Mouse (Mus musculus): Measurements from ENCODE around the gene Adgrl4. TPM values are rescaled to one million over a fixed set of nuclear protein-coding genes. Genes with fewer than 3 reads are reported as not detected.

The Adgrl4 gene
- polyA plus RNA-seq, 1 experiment from 2014 or later: 10.6 TPM

DNA sequence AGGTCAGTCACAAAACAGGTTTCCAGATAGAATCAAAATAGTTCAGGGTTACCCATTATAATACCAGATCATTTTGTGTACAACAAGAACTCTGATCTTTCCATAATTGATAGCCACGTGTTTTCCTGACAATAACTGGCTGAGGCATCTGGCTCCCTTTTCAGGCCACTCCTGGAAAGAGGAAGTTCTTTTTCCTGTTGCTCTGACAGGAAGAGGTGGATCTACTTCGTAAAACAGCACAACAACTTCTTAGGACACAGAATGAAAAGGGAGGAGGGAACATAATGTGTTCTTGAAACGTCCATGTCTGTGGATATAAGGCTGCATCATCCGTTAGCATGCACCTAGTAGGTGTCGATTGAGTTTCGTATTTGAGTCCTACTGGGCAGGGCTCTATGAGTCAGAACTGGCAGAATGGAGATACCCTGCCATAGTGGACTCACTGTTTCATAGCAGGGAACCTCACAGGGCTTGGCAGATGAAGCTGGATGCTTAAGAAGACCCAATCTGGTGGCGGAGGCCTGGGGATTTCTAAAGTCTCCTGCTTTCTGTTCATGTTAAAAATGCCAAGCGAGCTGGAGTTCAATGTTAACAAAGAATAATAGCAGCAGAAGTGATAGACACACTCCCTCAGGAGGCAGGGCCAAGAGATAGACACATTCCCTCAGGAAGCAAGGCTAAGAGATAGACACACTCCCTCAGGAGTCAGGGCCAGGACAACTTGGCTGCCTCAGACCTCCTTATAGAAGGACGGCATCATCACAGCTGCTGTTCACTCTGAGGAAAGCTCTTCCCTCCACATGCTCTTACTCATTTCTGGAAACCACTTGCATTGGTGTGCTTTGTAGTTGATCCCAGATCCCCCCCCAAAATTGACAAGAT, 13.1 kb upstream of the Adgrl4 start:
- 87% methylated on average over 9 of the region's 9 CpGs for WGBS

DNA sequence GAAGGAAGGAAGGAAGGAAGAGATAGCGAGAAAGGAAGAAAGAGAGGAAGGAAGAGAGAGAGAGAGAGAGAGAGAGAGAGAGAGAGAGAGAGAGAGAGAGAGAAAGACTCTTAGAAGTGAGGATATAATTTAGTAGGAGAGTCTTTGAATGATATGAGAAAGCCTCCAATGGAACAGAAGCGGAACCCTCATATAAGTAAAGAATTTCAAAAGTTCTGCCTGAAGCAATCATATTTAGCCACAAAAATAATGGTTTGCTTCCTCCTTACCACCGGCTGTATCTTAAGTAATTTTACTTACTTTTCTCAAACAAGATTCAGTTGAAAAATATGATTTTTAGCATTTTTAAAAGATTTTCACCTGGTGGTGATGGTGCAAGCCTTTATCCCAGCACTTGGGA, 7.6 kb upstream of the Adgrl4 start:
- no peaks in the 10 kb centered on the region for H3K27me3 ChIP-seq (ENCODE audit: control insufficient read depth, insufficient read depth, low read length)
- no peak overlapping the region for H3K9ac ChIP-seq (ENCODE audit: low read length)
- no peak overlapping the region for H3K4me2 ChIP-seq (ENCODE audit: low read depth)
- H3K4me1 ChIP-seq (ENCODE audit: control insufficient read depth, insufficient read depth, low read length): no peaks in the 10 kb centered on the region
- ATAC-seq (ENCODE audit: insufficient read depth, low FRiP score, low TSS enrichment) (no peak), DNase-seq (ENCODE audit: low spot score) (no peak)
- no peaks in the 10 kb centered on the region for H3K9me3 ChIP-seq (ENCODE audit: control insufficient read depth, low read length)
- WGBS: 95% methylated on average over 3 of the region's 3 CpGs
- no peak overlapping the region for H3K27ac ChIP-seq (ENCODE audit: low read depth, low read length)
- no peaks in the 10 kb centered on the region for H3K36me3 ChIP-seq (ENCODE audit: control insufficient read depth, insufficient read depth, low read length)
- no peak overlapping the region for H3K4me3 ChIP-seq (ENCODE audit: low read depth, low read length)

More for the DNA sequence above, 13.1 kb upstream of the Adgrl4 start:
- Histone ChIP-seq H3K4me1 (ENCODE audit: control insufficient read depth, insufficient read depth, low read length) (no peaks in the 10 kb centered on the region), H3K4me2 (ENCODE audit: low read depth) (no peak overlapping the region), H3K27ac (ENCODE audit: low read depth, low read length) (no peak overlapping the region), H3K9me3 (ENCODE audit: control insufficient read depth, low read length) (no peaks in the 10 kb centered on the region), H3K9ac (ENCODE audit: low read length) (no peak overlapping the region), H3K4me3 (ENCODE audit: low read depth, low read length) (no peak overlapping the region), H3K36me3 (ENCODE audit: control insufficient read depth, insufficient read depth, low read length) (no peaks in the 10 kb centered on the region), H3K27me3 (ENCODE audit: control insufficient read depth, insufficient read depth, low read length) (no peaks in the 10 kb centered on the region)
- ATAC-seq (ENCODE audit: insufficient read depth, low FRiP score, low TSS enrichment) (no peak), DNase-seq (ENCODE audit: low spot score) (no peak)

DNA sequence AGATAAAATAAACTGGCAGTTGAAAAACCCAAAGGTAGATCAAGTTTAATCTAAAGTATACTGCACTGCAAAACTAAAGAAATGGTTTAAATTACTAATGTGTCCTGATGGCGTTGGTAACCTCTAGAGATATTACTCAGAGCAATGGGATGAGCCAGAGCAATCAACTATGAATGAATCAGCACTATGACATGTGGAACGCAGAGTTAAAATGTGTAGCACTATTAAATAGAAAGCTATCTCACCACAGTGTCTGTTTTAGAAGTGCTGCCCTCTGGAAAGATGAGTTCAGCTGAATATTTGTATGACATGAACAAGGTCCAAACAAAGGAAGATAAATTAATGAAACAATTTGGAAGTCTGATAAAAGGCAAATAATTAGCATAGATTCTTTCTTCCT, 6.2 kb upstream of the Adgrl4 start:
- Histone ChIP-seq H3K4me2 (ENCODE audit: low read depth) (no peak overlapping the region), H3K4me1 (ENCODE audit: control insufficient read depth, insufficient read depth, low read length) (no peaks in the 10 kb centered on the region), H3K9me3 (ENCODE audit: control insufficient read depth, low read length) (no peaks in the 10 kb centered on the region), H3K9ac (ENCODE audit: low read length) (no peak overlapping the region), H3K27ac (ENCODE audit: low read depth, low read length) (no peak overlapping the region), H3K36me3 (ENCODE audit: control insufficient read depth, insufficient read depth, low read length) (no peaks in the 10 kb centered on the region), H3K4me3 (ENCODE audit: low read depth, low read length) (no peak overlapping the region), H3K27me3 (ENCODE audit: control insufficient read depth, insufficient read depth, low read length) (no peaks in the 10 kb centered on the region)
- ATAC-seq (ENCODE audit: insufficient read depth, low FRiP score, low TSS enrichment): no peak
- DNase-seq (ENCODE audit: low spot score): no peak
- 83% methylated on average over 2 of the region's 2 CpGs for WGBS

- Histone ChIP-seq H3K9me3 (ENCODE audit: control insufficient read depth, low read length) (no peaks in the 10 kb centered on the region), H3K36me3 (ENCODE audit: control insufficient read depth, insufficient read depth, low read length) (no peaks in the 10 kb centered on the region), H3K4me2 (ENCODE audit: low read depth) (no peak overlapping the region), H3K9ac (ENCODE audit: low read length) (no peak overlapping the region), H3K27ac (ENCODE audit: low read depth, low read length) (no peak overlapping the region), H3K27me3 (ENCODE audit: control insufficient read depth, insufficient read depth, low read length) (no peaks in the 10 kb centered on the region), H3K4me1 (ENCODE audit: control insufficient read depth, insufficient read depth, low read length) (peaks cover 4% of the 10 kb centered on the region; the same call in 1 of the 2 replicates), H3K4me3 (ENCODE audit: low read depth, low read length) (no peak overlapping the region)
- ATAC-seq (ENCODE audit: insufficient read depth, low FRiP score, low TSS enrichment) (no peak), DNase-seq (ENCODE audit: low spot score) (no peak)
- WGBS: 83% methylated on average over 5 of the region's 5 CpGs
Observed at GRCm38 (mm10) chr3:151438364-151438763, 677 bp downstream of the Adgrl4 start.

GRCm38 (mm10) chr3:151439976-151440375, 2.3 kb downstream of the Adgrl4 start:
- H3K36me3 ChIP-seq (ENCODE audit: control insufficient read depth, insufficient read depth, low read length): no peaks in the 10 kb centered on the region
- ATAC-seq (ENCODE audit: insufficient read depth, low FRiP score, low TSS enrichment): no peak
- no peaks in the 10 kb centered on the region for H3K9me3 ChIP-seq (ENCODE audit: control insufficient read depth, low read length)
- no peaks in the 10 kb centered on the region for H3K27me3 ChIP-seq (ENCODE audit: control insufficient read depth, insufficient read depth, low read length)
- H3K27ac ChIP-seq (ENCODE audit: low read depth, low read length): no peak overlapping the region
- H3K9ac ChIP-seq (ENCODE audit: low read length): no peak overlapping the region
- DNase-seq (ENCODE audit: low spot score): no peak
- H3K4me2 ChIP-seq (ENCODE audit: low read depth): no peak overlapping the region
- peaks cover 4% of the 10 kb centered on the region; the same call in 1 of the 2 replicates for H3K4me1 ChIP-seq (ENCODE audit: control insufficient read depth, insufficient read depth, low read length)
- no peak overlapping the region for H3K4me3 ChIP-seq (ENCODE audit: low read depth, low read length)
- 66% methylated on average over 2 of the region's 2 CpGs for WGBS

DNA sequence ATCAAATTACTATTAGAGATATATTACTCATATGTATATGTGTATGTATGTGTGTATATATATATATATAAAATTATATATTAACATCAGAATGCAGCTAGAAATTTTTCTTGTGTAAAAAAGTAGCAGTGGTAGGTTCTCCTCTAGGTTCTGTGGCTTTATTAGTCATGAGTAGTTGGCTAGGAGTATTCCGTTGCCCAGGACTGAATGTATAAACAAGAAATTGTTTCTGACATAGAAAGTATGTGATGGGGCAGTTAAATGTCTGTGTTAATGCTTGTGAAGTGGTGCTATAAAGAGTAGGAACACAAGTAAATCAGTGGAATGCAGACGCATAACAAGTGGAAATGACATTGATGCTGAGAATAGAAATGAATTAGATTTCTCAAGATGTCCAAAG, 4.3 kb downstream of the Adgrl4 start:
- 90% methylated on average over 2 of the region's 2 CpGs for WGBS

GRCm38 (mm10) chr3:151443486-151443885, 5.8 kb downstream of the Adgrl4 start:
- H3K4me2 ChIP-seq (ENCODE audit: low read depth): no peak overlapping the region

More for the DNA sequence above, 4.3 kb downstream of the Adgrl4 start:
- Histone ChIP-seq H3K36me3 (ENCODE audit: control insufficient read depth, insufficient read depth, low read length) (no peaks in the 10 kb centered on the region), H3K4me3 (ENCODE audit: low read depth, low read length) (no peak overlapping the region), H3K9me3 (ENCODE audit: control insufficient read depth, low read length) (no peaks in the 10 kb centered on the region), H3K9ac (ENCODE audit: low read length) (no peak overlapping the region), H3K27me3 (ENCODE audit: control insufficient read depth, insufficient read depth, low read length) (no peaks in the 10 kb centered on the region), H3K27ac (ENCODE audit: low read depth, low read length) (no peak overlapping the region), H3K4me2 (ENCODE audit: low read depth) (no peak overlapping the region), H3K4me1 (ENCODE audit: control insufficient read depth, insufficient read depth, low read length) (peaks cover 4% of the 10 kb centered on the region; the same call in 1 of the 2 replicates)
- ATAC-seq (ENCODE audit: insufficient read depth, low FRiP score, low TSS enrichment) (no peak), DNase-seq (ENCODE audit: low spot score) (no peak)

GRCm38 (mm10) chr3:151444284-151444683, 6.6 kb downstream of the Adgrl4 start:
- Histone ChIP-seq H3K4me1 (ENCODE audit: control insufficient read depth, insufficient read depth, low read length) (no peaks in the 10 kb centered on the region), H3K4me2 (ENCODE audit: low read depth) (no peak overlapping the region), H3K4me3 (ENCODE audit: low read depth, low read length) (no peak overlapping the region), H3K27me3 (ENCODE audit: control insufficient read depth, insufficient read depth, low read length) (no peaks in the 10 kb centered on the region), H3K27ac (ENCODE audit: low read depth, low read length) (no peak overlapping the region), H3K9ac (ENCODE audit: low read length) (no peak overlapping the region), H3K36me3 (ENCODE audit: control insufficient read depth, insufficient read depth, low read length) (no peaks in the 10 kb centered on the region), H3K9me3 (ENCODE audit: control insufficient read depth, low read length) (no peaks in the 10 kb centered on the region)
- ATAC-seq (ENCODE audit: insufficient read depth, low FRiP score, low TSS enrichment) (no peak), DNase-seq (ENCODE audit: low spot score) (no peak)
- WGBS: 91% methylated on average over 4 of the region's 4 CpGs

More at GRCm38 (mm10) chr3:151443486-151443885, 5.8 kb downstream of the Adgrl4 start:
- Histone ChIP-seq H3K27ac (ENCODE audit: low read depth, low read length) (no peak overlapping the region), H3K36me3 (ENCODE audit: control insufficient read depth, insufficient read depth, low read length) (no peaks in the 10 kb centered on the region), H3K9ac (ENCODE audit: low read length) (no peak overlapping the region), H3K9me3 (ENCODE audit: control insufficient read depth, low read length) (no peaks in the 10 kb centered on the region), H3K4me1 (ENCODE audit: control insufficient read depth, insufficient read depth, low read length) (no peaks in the 10 kb centered on the region), H3K27me3 (ENCODE audit: control insufficient read depth, insufficient read depth, low read length) (no peaks in the 10 kb centered on the region), H3K4me3 (ENCODE audit: low read depth, low read length) (no peak overlapping the region)
- 86% methylated on average over 5 of the region's 5 CpGs for WGBS
- ATAC-seq (ENCODE audit: insufficient read depth, low FRiP score, low TSS enrichment) (no peak), DNase-seq (ENCODE audit: low spot score) (no peak)

GRCm38 (mm10) chr3:151445936-151446335, 8.2 kb downstream of the Adgrl4 start:
- Histone ChIP-seq H3K9ac (ENCODE audit: low read length) (no peak overlapping the region), H3K4me1 (ENCODE audit: control insufficient read depth, insufficient read depth, low read length) (no peaks in the 10 kb centered on the region), H3K4me2 (ENCODE audit: low read depth) (no peak overlapping the region), H3K9me3 (ENCODE audit: control insufficient read depth, low read length) (no peaks in the 10 kb centered on the region), H3K27me3 (ENCODE audit: control insufficient read depth, insufficient read depth, low read length) (no peaks in the 10 kb centered on the region), H3K27ac (ENCODE audit: low read depth, low read length) (no peak overlapping the region), H3K4me3 (ENCODE audit: low read depth, low read length) (no peak overlapping the region), H3K36me3 (ENCODE audit: control insufficient read depth, insufficient read depth, low read length) (no peaks in the 10 kb centered on the region)
- 61% methylated on average over 2 of the region's 2 CpGs for WGBS
- ATAC-seq (ENCODE audit: insufficient read depth, low FRiP score, low TSS enrichment) (no peak), DNase-seq (ENCODE audit: low spot score) (peak; percentile 14)

Data from neural tube, embryonic 11.5 days (tissue).